Mouse (Mus musculus) adrenal gland, postnatal 0 days (tissue): ENCODE measurements around the gene Foxg1. TPM values are rescaled to one million over a fixed set of nuclear protein-coding genes. Genes with fewer than 3 reads are reported as not detected.

Source experiments
- polyA plus RNA-seq: library from polyadenylated mRNA; unstranded; fragments of >200 nt; fragmentation: Nextera tagmentation; extraction: Ambion mirVana; gene quantifications from 2 replicates; pipeline ENCODE4 v1.2.1, GENCODE M21; 2015

The Foxg1 gene
- not detected in 2 replicates for polyA plus RNA-seq

DNA sequence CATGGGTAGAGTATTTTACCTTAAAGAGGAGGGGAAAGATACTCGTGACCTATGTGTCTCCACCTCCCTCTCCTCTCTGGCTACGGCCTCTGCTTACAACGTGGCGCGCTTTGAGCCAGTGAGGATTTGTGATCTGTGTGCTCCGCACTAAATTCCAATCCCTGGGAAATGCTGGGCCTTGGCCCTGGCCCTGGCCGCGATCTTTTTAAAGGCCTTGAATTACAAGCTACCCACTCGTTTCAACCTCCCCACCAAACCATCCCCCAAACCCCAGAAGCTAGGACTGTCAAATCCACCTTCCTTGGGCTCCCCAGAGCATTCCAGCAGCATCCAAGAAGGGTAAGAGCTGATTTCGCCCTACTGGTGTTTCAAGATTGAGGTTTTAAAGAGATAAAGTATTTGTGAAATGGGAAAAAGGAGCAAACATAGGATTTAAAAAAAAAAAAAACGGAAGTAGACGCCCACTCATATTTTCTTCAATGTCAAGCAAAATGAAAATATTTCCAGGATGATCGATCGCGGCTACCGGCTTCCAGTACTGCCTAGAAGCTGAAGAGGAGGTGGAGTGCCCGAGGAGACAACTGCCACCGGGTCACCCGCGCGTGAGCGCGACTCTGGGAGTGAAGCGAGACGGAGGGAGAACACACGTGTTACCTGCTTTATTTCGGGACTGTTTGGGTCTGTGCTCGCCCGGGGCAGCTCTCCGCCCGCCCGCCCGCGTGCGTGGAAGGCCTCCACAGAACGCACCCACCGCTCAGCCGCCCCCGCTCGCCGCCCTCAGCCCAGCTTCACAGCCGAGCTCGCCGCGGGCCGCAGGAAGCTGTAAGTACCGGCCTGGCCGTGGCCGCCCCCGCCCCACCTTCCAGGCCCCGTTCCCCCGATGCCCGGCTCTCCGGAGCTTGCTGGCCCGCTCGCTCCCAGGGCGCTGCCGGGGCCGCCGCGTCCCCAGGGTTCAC lies at the start of gene Foxg1:
Gene Foxg1 (plus strand): TSS at position 96 of the 956 bp plus-strand sequence.

DNA sequence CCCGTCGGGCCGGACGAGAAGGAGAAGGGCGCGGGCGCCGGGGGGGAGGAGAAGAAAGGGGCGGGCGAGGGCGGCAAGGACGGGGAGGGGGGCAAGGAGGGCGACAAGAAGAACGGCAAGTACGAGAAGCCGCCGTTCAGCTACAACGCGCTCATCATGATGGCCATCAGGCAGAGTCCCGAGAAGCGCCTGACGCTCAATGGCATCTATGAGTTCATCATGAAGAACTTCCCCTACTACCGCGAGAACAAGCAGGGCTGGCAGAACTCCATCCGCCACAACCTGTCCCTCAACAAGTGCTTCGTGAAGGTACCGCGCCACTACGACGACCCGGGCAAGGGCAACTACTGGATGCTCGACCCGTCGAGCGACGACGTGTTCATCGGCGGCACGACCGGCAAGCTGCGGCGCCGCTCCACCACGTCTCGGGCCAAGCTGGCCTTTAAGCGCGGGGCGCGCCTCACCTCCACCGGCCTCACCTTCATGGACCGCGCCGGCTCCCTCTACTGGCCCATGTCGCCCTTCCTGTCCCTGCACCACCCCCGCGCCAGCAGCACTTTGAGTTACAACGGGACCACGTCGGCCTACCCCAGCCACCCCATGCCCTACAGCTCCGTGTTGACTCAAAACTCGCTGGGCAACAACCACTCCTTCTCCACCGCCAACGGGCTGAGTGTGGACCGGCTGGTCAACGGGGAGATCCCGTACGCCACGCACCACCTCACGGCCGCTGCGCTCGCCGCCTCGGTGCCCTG lies 2.6 kb downstream of the Foxg1 start, which contains the start of gene Gm43517:
Gene Gm43517 (plus strand): TSS at position 299 of the 755 bp plus-strand sequence.

Other genes starting within 250 kb of the Foxg1 start
- gene Gm43517, start 2.5 kb downstream of the Foxg1 start, polyA plus RNA-seq: not detected in 2 replicates